Mouse (Mus musculus): ENCODE data around the gene Arpp21. TPM values are rescaled to one million over a fixed set of nuclear protein-coding genes. Genes with fewer than 3 reads are reported as not detected.

Arpp21 gene
- polyA plus RNA-seq, 1 experiment from 2014 or later, result 8.2 TPM

- Histone ChIP-seq H3K4me3 (ENCODE audit: low read depth, low read length) (no peak overlapping the region), H3K27ac (ENCODE audit: low read depth, low read length) (no peak overlapping the region), H3K27me3 (ENCODE audit: control insufficient read depth, insufficient read depth, low read length) (no peaks in the 10 kb centered on the region), H3K4me2 (ENCODE audit: low read depth) (no peak overlapping the region), H3K4me1 (ENCODE audit: control insufficient read depth, insufficient read depth, low read length) (no peaks in the 10 kb centered on the region), H3K9ac (ENCODE audit: low read length) (no peak overlapping the region), H3K36me3 (ENCODE audit: control insufficient read depth, insufficient read depth, low read length) (no peaks in the 10 kb centered on the region), H3K9me3 (ENCODE audit: control insufficient read depth, low read length) (no peaks in the 10 kb centered on the region)
- ATAC-seq (ENCODE audit: insufficient read depth, low FRiP score, low TSS enrichment) (no peak), DNase-seq (ENCODE audit: low spot score) (no peak)
- WGBS, result 91% methylated on average over 2 of the region's 2 CpGs
Observed at GRCm38 (mm10) chr9:112078903-112079302, 156.8 kb downstream of the Arpp21 start.

GRCm38 (mm10) chr9:112078453-112078852 lies 157.3 kb downstream of the Arpp21 start:
- no peaks in the 10 kb centered on the region for H3K4me1 ChIP-seq (ENCODE audit: control insufficient read depth, insufficient read depth, low read length)
- WGBS, result 58% methylated on average over 4 of the region's 4 CpGs
- no peak for ATAC-seq (ENCODE audit: insufficient read depth, low FRiP score, low TSS enrichment)
- H3K9ac ChIP-seq (ENCODE audit: low read length), result no peak overlapping the region
- H3K36me3 ChIP-seq (ENCODE audit: control insufficient read depth, insufficient read depth, low read length), result no peaks in the 10 kb centered on the region
- DNase-seq (ENCODE audit: low spot score), result peak; percentile 30
- H3K4me3 ChIP-seq (ENCODE audit: low read depth, low read length), result no peak overlapping the region
- no peak overlapping the region for H3K4me2 ChIP-seq (ENCODE audit: low read depth)
- H3K9me3 ChIP-seq (ENCODE audit: control insufficient read depth, low read length), result no peaks in the 10 kb centered on the region
- no peaks in the 10 kb centered on the region for H3K27me3 ChIP-seq (ENCODE audit: control insufficient read depth, insufficient read depth, low read length)
- no peak overlapping the region for H3K27ac ChIP-seq (ENCODE audit: low read depth, low read length)

- no peaks in the 10 kb centered on the region for H3K4me1 ChIP-seq (ENCODE audit: control insufficient read depth, insufficient read depth, low read length)
- no peaks in the 10 kb centered on the region for H3K36me3 ChIP-seq (ENCODE audit: control insufficient read depth, insufficient read depth, low read length)
- no peaks in the 10 kb centered on the region for H3K9me3 ChIP-seq (ENCODE audit: control insufficient read depth, low read length)
- H3K4me2 ChIP-seq (ENCODE audit: low read depth), result no peak overlapping the region
- H3K27ac ChIP-seq (ENCODE audit: low read depth, low read length), result peak overlapping the region; percentile 15; the same call in 1 of the 2 replicates
- no peak overlapping the region for H3K4me3 ChIP-seq (ENCODE audit: low read depth, low read length)
- 74% methylated on average over 5 of the region's 5 CpGs for WGBS
- H3K9ac ChIP-seq (ENCODE audit: low read length), result no peak overlapping the region; the same call in 1 of the 2 replicates
- H3K27me3 ChIP-seq (ENCODE audit: control insufficient read depth, insufficient read depth, low read length), result no peaks in the 10 kb centered on the region
- ATAC-seq (ENCODE audit: insufficient read depth, low FRiP score, low TSS enrichment) (no peak), DNase-seq (ENCODE audit: low spot score) (no peak)
Observed at GRCm38 (mm10) chr9:112075273-112075672, 160.5 kb downstream of the Arpp21 start.

GRCm38 (mm10) chr9:112074872-112075271 lies 160.9 kb downstream of the Arpp21 start:
- ATAC-seq (ENCODE audit: insufficient read depth, low FRiP score, low TSS enrichment) (no peak), DNase-seq (ENCODE audit: low spot score) (peak; percentile 12)
- Histone ChIP-seq H3K27ac (ENCODE audit: low read depth, low read length) (peak overlapping the region; percentile 36), H3K9ac (ENCODE audit: low read length) (no peak overlapping the region; the same call in 1 of the 2 replicates), H3K4me1 (ENCODE audit: control insufficient read depth, insufficient read depth, low read length) (no peaks in the 10 kb centered on the region), H3K36me3 (ENCODE audit: control insufficient read depth, insufficient read depth, low read length) (no peaks in the 10 kb centered on the region), H3K4me2 (ENCODE audit: low read depth) (no peak overlapping the region), H3K27me3 (ENCODE audit: control insufficient read depth, insufficient read depth, low read length) (no peaks in the 10 kb centered on the region), H3K9me3 (ENCODE audit: control insufficient read depth, low read length) (no peaks in the 10 kb centered on the region), H3K4me3 (ENCODE audit: low read depth, low read length) (no peak overlapping the region)
- 31% methylated on average over 5 of the region's 5 CpGs for WGBS

GRCm38 (mm10) chr9:112071368-112071767 lies 164.4 kb downstream of the Arpp21 start:
- Histone ChIP-seq H3K4me1 (ENCODE audit: control insufficient read depth, insufficient read depth, low read length) (no peaks in the 10 kb centered on the region), H3K9ac (ENCODE audit: low read length) (no peak overlapping the region), H3K4me3 (ENCODE audit: low read depth, low read length) (no peak overlapping the region), H3K36me3 (ENCODE audit: control insufficient read depth, insufficient read depth, low read length) (no peaks in the 10 kb centered on the region), H3K4me2 (ENCODE audit: low read depth) (no peak overlapping the region), H3K27ac (ENCODE audit: low read depth, low read length) (no peak overlapping the region), H3K9me3 (ENCODE audit: control insufficient read depth, low read length) (no peaks in the 10 kb centered on the region), H3K27me3 (ENCODE audit: control insufficient read depth, insufficient read depth, low read length) (no peaks in the 10 kb centered on the region)
- no peak for DNase-seq (ENCODE audit: low spot score)
- 34% methylated on average over 3 of the region's 3 CpGs for WGBS
- no peak for ATAC-seq (ENCODE audit: insufficient read depth, low FRiP score, low TSS enrichment)

GRCm38 (mm10) chr9:112070961-112071360 lies 164.8 kb downstream of the Arpp21 start:
- H3K9ac ChIP-seq (ENCODE audit: low read length), result no peak overlapping the region
- WGBS, result 45% methylated on average over 5 of the region's 5 CpGs
- no peaks in the 10 kb centered on the region for H3K36me3 ChIP-seq (ENCODE audit: control insufficient read depth, insufficient read depth, low read length)
- H3K4me3 ChIP-seq (ENCODE audit: low read depth, low read length), result no peak overlapping the region
- no peak overlapping the region for H3K4me2 ChIP-seq (ENCODE audit: low read depth)
- H3K27me3 ChIP-seq (ENCODE audit: control insufficient read depth, insufficient read depth, low read length), result no peaks in the 10 kb centered on the region
- ATAC-seq (ENCODE audit: insufficient read depth, low FRiP score, low TSS enrichment) (peak; percentile 61; the same call in 1 of the 2 replicates), DNase-seq (ENCODE audit: low spot score) (peak; percentile 22)
- 0 out of 2 replicates have a peak overlapping the region, but pooled peaks have one; percentile 35 for H3K27ac ChIP-seq (ENCODE audit: low read depth, low read length)
- H3K9me3 ChIP-seq (ENCODE audit: control insufficient read depth, low read length), result no peaks in the 10 kb centered on the region
- H3K4me1 ChIP-seq (ENCODE audit: control insufficient read depth, insufficient read depth, low read length), result no peaks in the 10 kb centered on the region

- no peaks in the 10 kb centered on the region for H3K27me3 ChIP-seq (ENCODE audit: control insufficient read depth, insufficient read depth, low read length)
- no peak for ATAC-seq (ENCODE audit: insufficient read depth, low FRiP score, low TSS enrichment)
- no peak overlapping the region for H3K9ac ChIP-seq (ENCODE audit: low read length)
- DNase-seq (ENCODE audit: low spot score), result no peak
- H3K9me3 ChIP-seq (ENCODE audit: control insufficient read depth, low read length), result no peaks in the 10 kb centered on the region
- H3K4me3 ChIP-seq (ENCODE audit: low read depth, low read length), result no peak overlapping the region
- no peaks in the 10 kb centered on the region for H3K36me3 ChIP-seq (ENCODE audit: control insufficient read depth, insufficient read depth, low read length)
- H3K27ac ChIP-seq (ENCODE audit: low read depth, low read length), result no peak overlapping the region
- no peak overlapping the region for H3K4me2 ChIP-seq (ENCODE audit: low read depth)
- WGBS, result 85% methylated on average over 5 of the region's 5 CpGs
- no peaks in the 10 kb centered on the region for H3K4me1 ChIP-seq (ENCODE audit: control insufficient read depth, insufficient read depth, low read length)
Observed at GRCm38 (mm10) chr9:112068250-112068649, 167.5 kb downstream of the Arpp21 start.

GRCm38 (mm10) chr9:112060696-112061425 lies 174.9 kb downstream of the Arpp21 start:
- H3K27me3 ChIP-seq (ENCODE audit: control insufficient read depth, insufficient read depth, low read length), result no peaks in the 10 kb centered on the region
- H3K27ac ChIP-seq (ENCODE audit: low read depth, low read length), result no peak overlapping the region
- no peak overlapping the region for H3K9ac ChIP-seq (ENCODE audit: low read length)
- H3K4me3 ChIP-seq (ENCODE audit: low read depth, low read length), result no peak overlapping the region
- 72% methylated on average over 6 of the region's 6 CpGs for WGBS
- no peak for ATAC-seq (ENCODE audit: insufficient read depth, low FRiP score, low TSS enrichment)
- H3K9me3 ChIP-seq (ENCODE audit: control insufficient read depth, low read length), result no peaks in the 10 kb centered on the region
- no peak for DNase-seq (ENCODE audit: low spot score)
- no peaks in the 10 kb centered on the region for H3K36me3 ChIP-seq (ENCODE audit: control insufficient read depth, insufficient read depth, low read length)
- no peaks in the 10 kb centered on the region for H3K4me1 ChIP-seq (ENCODE audit: control insufficient read depth, insufficient read depth, low read length)
- H3K4me2 ChIP-seq (ENCODE audit: low read depth), result no peak overlapping the region

GRCm38 (mm10) chr9:112054807-112055381 lies 180.8 kb downstream of the Arpp21 start:
- Histone ChIP-seq H3K27ac (ENCODE audit: low read depth, low read length) (no peak overlapping the region), H3K4me3 (ENCODE audit: low read depth, low read length) (no peak overlapping the region), H3K27me3 (ENCODE audit: control insufficient read depth, insufficient read depth, low read length) (no peaks in the 10 kb centered on the region), H3K9me3 (ENCODE audit: control insufficient read depth, low read length) (no peaks in the 10 kb centered on the region), H3K36me3 (ENCODE audit: control insufficient read depth, insufficient read depth, low read length) (no peaks in the 10 kb centered on the region), H3K4me2 (ENCODE audit: low read depth) (no peak overlapping the region), H3K9ac (ENCODE audit: low read length) (no peak overlapping the region), H3K4me1 (ENCODE audit: control insufficient read depth, insufficient read depth, low read length) (no peaks in the 10 kb centered on the region)
- ATAC-seq (ENCODE audit: insufficient read depth, low FRiP score, low TSS enrichment) (no peak), DNase-seq (ENCODE audit: low spot score) (no peak)
- WGBS, result 67% methylated on average over 6 of the region's 6 CpGs

All from neural tube, embryonic 11.5 days (tissue).